Mouse (Mus musculus) ES-E14 (cell line): ENCODE results near the gene Otop3. TPM values are rescaled to one million over a fixed set of nuclear protein-coding genes. Genes with fewer than 3 reads are reported as not detected.
A peak's percentile ranks its signal among the peaks of the same experiment; 100 is the strongest.

Experiments
- DNase-seq: peaks from one replicate; pipeline ENCODE4 v3.0.0-alpha.2; 2013; ENCODE audit warnings: low read depth, low spot score
- H3K27ac ChIP-seq: 2 replicates; pipeline ENCODE4 v1.5.1; 2012; ENCODE audit warnings: low read depth, mild to moderate bottlenecking, low read length, moderate library complexity, mixed read lengths; ENCODE audit not compliant: poor library complexity, insufficient read depth, severe bottlenecking
- H3K36me3 ChIP-seq: 2 replicates; pipeline ENCODE4 v1.6.1; 2012; ENCODE audit warnings: mild to moderate bottlenecking, low read length, moderate library complexity, mixed read lengths; ENCODE audit not compliant: control insufficient read depth, poor library complexity, insufficient read depth, severe bottlenecking
- H3K4me1 ChIP-seq, 2 experiments: fragments of 150-350 bp in 1 of 2; sonication (generic) in 1 of 2; 2 replicates each; pipeline ENCODE4 v1.6.1; 2012; ENCODE audit warnings: low read length in 2 of 2, mild to moderate bottlenecking in 1 of 2, mixed read lengths in 1 of 2; ENCODE audit not compliant: control insufficient read depth in 2 of 2, insufficient read depth in 2 of 2, poor library complexity in 1 of 2
- H3K4me3 ChIP-seq, 2 experiments: fragments of 150-350 bp in 1 of 2; sonication (generic) in 1 of 2; 2 replicates each; pipeline ENCODE4 v1.5.1; 2012; ENCODE audit warnings: low read length in 2 of 2, low read depth in 1 of 2, mild to moderate bottlenecking in 1 of 2, mixed read lengths in 1 of 2; ENCODE audit not compliant: insufficient read depth in 1 of 2, poor library complexity in 1 of 2, severe bottlenecking in 1 of 2
- H3K9ac ChIP-seq: 2 replicates; pipeline ENCODE4 v1.6.1; 2012; ENCODE audit warnings: low read depth, mild to moderate bottlenecking, low read length, mixed read lengths; ENCODE audit not compliant: poor library complexity, insufficient read depth, severe bottlenecking
- H3K9me3 ChIP-seq: fragments of 150-350 bp; sonication (generic); 2 replicates; pipeline ENCODE4 v1.6.1; 2012; ENCODE audit warnings: low read depth, mild to moderate bottlenecking, low read length; ENCODE audit not compliant: control insufficient read depth, insufficient read depth
- CHD2 ChIP-seq: IDR thresholded peaks from 2 replicates; pipeline ENCODE4 v1.6.1; 2014; ENCODE audit warnings: mild to moderate bottlenecking, low read depth, low read length, inconsistent platforms
- HCFC1 ChIP-seq: IDR thresholded peaks from 2 replicates; pipeline ENCODE4 v1.6.1; 2012; ENCODE audit warnings: low read length, inconsistent platforms, borderline replicate concordance; ENCODE audit not compliant: insufficient read depth
- MAFK ChIP-seq: IDR thresholded peaks from 2 replicates; pipeline ENCODE4 v1.6.1; 2014; ENCODE audit warnings: mild to moderate bottlenecking, low read depth, low read length, inconsistent platforms; ENCODE audit not compliant: insufficient read depth
- ZC3H11A ChIP-seq: IDR thresholded peaks from 2 replicates; pipeline ENCODE4 v1.6.1; 2012; ENCODE audit warnings: low read depth, mild to moderate bottlenecking, inconsistent platforms, low read length, borderline replicate concordance
- ZNF384 ChIP-seq: IDR thresholded peaks from 2 replicates; pipeline ENCODE4 v1.6.1; 2012; ENCODE audit warnings: low read depth, low read length, inconsistent platforms
- in situ Hi-C, 2 experiments: fragments of 600-800 bp; cut with MboI; formaldehyde crosslinking; loops; one replicate each; pipeline ENCODE4 v1.15.1; 2025; ENCODE audit warnings: low sequenced_read_pairs in 2 of 2, inconsistent platforms in 1 of 2; ENCODE audit not compliant: unreplicated experiment in 2 of 2
- total RNA-seq: library from RNA; depleted of rRNA; stranded (reverse); fragments of 300-350 nt; gene quantifications from 2 replicates; pipeline ENCODE4 v1.2.3, GENCODE M21; 2012

Gene Otop3
- total RNA-seq, 1 experiment = not detected

DNA sequence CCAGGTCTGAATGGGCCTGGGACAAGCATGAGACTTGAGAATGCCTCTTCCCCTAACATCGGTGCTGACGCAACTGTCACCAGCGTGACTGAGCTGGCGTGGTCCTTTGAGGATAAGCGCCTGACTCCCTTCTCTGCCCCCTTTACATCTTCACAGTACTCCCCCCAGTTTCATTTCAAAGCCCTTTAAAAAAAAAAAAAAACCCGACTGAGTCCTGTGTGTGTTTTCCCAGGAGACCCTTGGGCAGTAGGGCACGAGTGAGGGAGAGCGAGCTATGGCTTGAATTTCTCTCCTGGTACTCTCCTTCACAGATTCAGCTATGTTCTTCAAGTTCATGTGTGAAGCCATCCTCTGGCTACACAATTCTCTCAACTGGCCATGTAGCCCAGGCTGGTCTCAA lies 36.4 kb upstream of the Otop3 start:
- H3K9ac ChIP-seq = no peak overlapping the region
- no peak for DNase-seq
- H3K4me1 ChIP-seq = peaks cover 0 to 16% of the 10 kb centered on the region in 2 experiments; a peak in 1 of 4 replicates
- TF ChIP-seq CHD2 (no peak), ZNF384 (no peak), ZC3H11A (no peak), HCFC1 (no peak)
- no peaks in the 10 kb centered on the region for H3K36me3 ChIP-seq
- in situ Hi-C loops = no loop called here
- no peaks in the 10 kb centered on the region for H3K9me3 ChIP-seq
- no peak overlapping the region for H3K27ac ChIP-seq
- H3K4me3 ChIP-seq = peak overlapping the region in 1 of 2 experiments; percentile 75; a peak in 1 of 4 replicates

DNA sequence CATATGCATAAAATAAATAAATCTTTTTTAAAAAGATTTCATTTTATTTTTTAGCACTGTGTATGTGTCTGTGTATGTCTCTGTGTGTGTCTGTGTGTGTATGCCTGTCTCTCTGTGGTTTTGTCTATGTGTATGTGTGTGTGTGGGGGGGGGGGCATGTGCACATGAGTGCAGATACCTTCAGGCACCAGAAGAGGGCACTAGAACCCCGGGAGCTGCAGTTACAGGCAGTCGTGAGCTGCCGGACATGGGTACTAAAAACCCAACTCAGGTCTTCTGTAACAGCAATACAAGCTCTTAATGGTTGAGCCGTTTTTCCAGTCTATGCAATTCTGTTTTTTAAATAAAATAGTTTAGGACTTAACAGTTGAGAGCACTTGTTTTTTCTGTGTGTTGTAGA lies 33.8 kb upstream of the Otop3 start:
- TF ChIP-seq ZC3H11A = 0 out of 2 replicates have a peak, but pooled peaks have one; percentile 8
- no peak for TF ChIP-seq ZNF384
- no peak for TF ChIP-seq MAFK
- TF ChIP-seq HCFC1 = no peak
- H3K36me3 ChIP-seq = no peaks in the 10 kb centered on the region
- no peak overlapping the region for H3K4me3 ChIP-seq
- no peaks in the 10 kb centered on the region for H3K9me3 ChIP-seq
- peaks cover 0 to 7% of the 10 kb centered on the region in 2 experiments; a peak in 1 of 4 replicates for H3K4me1 ChIP-seq
- H3K27ac ChIP-seq = no peak overlapping the region
- H3K9ac ChIP-seq = no peak overlapping the region
- no peak for DNase-seq
- in situ Hi-C loops = no loop called here

DNA sequence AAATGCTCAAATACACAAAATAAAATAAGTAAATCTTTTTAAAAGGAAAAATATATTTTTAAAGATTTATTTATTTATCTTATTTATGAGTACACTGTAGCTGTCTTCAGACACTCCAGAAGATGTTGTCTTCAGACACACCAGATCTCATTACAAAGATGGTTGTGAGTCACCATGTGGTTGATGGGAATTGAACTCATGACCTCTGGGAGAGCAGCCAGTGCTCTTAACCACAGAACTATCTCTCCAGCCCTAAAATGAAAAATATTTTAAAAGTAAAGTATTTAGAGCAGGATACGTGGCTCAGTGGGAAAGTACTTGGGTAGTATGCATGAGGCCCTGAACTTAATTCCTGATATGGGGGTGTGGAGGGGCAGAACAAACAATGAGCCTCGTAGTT lies 33.2 kb upstream of the Otop3 start:
- H3K4me1 ChIP-seq = peaks cover 0 to 5% of the 10 kb centered on the region in 2 experiments; a peak in 1 of 4 replicates
- H3K27ac ChIP-seq = no peak overlapping the region
- no peak for DNase-seq
- no peaks in the 10 kb centered on the region for H3K9me3 ChIP-seq
- H3K4me3 ChIP-seq = no peak overlapping the region
- no peak for TF ChIP-seq ZNF384
- no peaks in the 10 kb centered on the region for H3K36me3 ChIP-seq
- H3K9ac ChIP-seq = no peak overlapping the region
- in situ Hi-C loops = no loop called here

DNA sequence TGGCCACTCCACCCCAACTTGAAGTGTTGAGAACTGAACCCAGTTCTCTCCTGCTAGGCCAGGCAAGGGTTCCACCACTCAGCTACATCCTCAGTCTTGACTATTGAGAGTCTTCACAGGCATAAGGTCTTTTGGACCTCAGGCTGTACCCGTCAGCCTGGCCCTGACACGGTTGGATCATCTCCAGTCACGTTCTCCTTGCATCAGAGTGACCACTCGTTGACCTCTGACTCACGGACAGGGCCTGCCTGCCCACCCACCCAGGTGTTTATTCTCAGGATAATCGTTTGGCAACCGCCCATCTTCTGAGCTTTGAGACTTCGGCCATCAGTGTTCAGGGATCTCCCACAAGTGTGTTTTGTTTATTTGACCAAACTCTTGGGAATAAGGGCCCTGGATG lies 31.4 kb upstream of the Otop3 start:
- in situ Hi-C loops = no loop called here
- no peak overlapping the region for H3K27ac ChIP-seq
- no peaks in the 10 kb centered on the region for H3K36me3 ChIP-seq
- DNase-seq = no peak
- H3K9me3 ChIP-seq = no peaks in the 10 kb centered on the region
- no peak overlapping the region for H3K9ac ChIP-seq
- no peak for TF ChIP-seq MAFK
- TF ChIP-seq ZC3H11A = no peak
- TF ChIP-seq ZNF384 = no peak
- no peak for TF ChIP-seq CHD2
- no peak for TF ChIP-seq HCFC1
- no peak overlapping the region for H3K4me3 ChIP-seq
- peaks cover 0 to 7% of the 10 kb centered on the region in 2 experiments; a peak in 1 of 4 replicates for H3K4me1 ChIP-seq

DNA sequence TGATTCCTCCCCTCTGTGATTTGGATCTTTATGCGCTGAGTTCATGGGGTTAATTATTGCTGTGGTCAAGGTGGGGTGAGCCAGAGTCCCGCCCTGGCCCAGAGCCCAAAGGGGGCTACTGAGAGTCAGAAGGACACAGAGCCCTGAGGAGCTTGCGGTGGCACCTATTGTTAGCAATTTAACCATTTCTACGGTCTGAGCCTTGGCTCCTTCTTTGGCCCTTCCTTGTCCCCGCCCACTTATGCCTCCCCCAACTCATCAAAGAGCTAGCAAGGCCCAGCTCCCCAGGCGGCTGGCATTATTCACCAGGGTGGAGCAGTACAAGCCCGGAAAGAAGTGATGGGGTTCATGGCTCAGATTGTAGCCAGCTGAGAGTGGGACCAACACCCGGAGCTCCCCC lies 27.7 kb upstream of the Otop3 start, which contains the start of gene Otop2:
Gene Otop2, plus strand, starts transcription at position 301 of the 400 bp plus-strand sequence.
- no peak for DNase-seq
- no peaks in the 10 kb centered on the region for H3K36me3 ChIP-seq
- H3K9me3 ChIP-seq = no peaks in the 10 kb centered on the region
- TF ChIP-seq ZC3H11A = no peak
- TF ChIP-seq ZNF384 = no peak
- no peak for TF ChIP-seq HCFC1
- no peak for TF ChIP-seq CHD2
- no peak for TF ChIP-seq MAFK
- in situ Hi-C loops = no loop called here
- H3K4me3 ChIP-seq = no peak within 1 kb of the TSS
- H3K27ac ChIP-seq = no peak within 1 kb of the TSS
- peaks cover 0 to 7% of the 10 kb centered on the region in 2 experiments; a peak in 1 of 4 replicates for H3K4me1 ChIP-seq
- H3K9ac ChIP-seq = no peak within 1 kb of the TSS
